Mouse (Mus musculus) forebrain, embryonic 10.5 days (tissue): ENCODE measurements around the gene Htatip2. TPM values are rescaled to one million over a fixed set of nuclear protein-coding genes. Genes with fewer than 3 reads are reported as not detected.

Experiments used
- polyA plus RNA-seq: library from polyadenylated mRNA; unstranded; fragments of >200 nt; fragmentation: Nextera tagmentation; extraction: Ambion mirVana; gene quantifications from 2 replicates; pipeline ENCODE4 v1.2.1, GENCODE M21; 2016

Gene Htatip2
- polyA plus RNA-seq, 1 experiment from 2014 or later: 4.2 TPM

Other genes with a start within 250 kb of the Htatip2 start
- gene Dbx1, start 122.3 kb upstream of the Htatip2 start, polyA plus RNA-seq: 14.1 and 15.2 TPM in 2 replicates
- 70.2 TPM in 2 replicates for gene Prmt3, start 19.2 kb downstream of the Htatip2 start, polyA plus RNA-seq
- gene Slc6a5, start 151.0 kb downstream of the Htatip2 start, polyA plus RNA-seq: not detected in 2 replicates
- 0.11 and 0.35 TPM in 2 replicates for gene Nell1, start 215.7 kb downstream of the Htatip2 start, polyA plus RNA-seq